Comparison of ENCODE assay signal across 7 mouse cellular contexts in the genomic region with DNA sequence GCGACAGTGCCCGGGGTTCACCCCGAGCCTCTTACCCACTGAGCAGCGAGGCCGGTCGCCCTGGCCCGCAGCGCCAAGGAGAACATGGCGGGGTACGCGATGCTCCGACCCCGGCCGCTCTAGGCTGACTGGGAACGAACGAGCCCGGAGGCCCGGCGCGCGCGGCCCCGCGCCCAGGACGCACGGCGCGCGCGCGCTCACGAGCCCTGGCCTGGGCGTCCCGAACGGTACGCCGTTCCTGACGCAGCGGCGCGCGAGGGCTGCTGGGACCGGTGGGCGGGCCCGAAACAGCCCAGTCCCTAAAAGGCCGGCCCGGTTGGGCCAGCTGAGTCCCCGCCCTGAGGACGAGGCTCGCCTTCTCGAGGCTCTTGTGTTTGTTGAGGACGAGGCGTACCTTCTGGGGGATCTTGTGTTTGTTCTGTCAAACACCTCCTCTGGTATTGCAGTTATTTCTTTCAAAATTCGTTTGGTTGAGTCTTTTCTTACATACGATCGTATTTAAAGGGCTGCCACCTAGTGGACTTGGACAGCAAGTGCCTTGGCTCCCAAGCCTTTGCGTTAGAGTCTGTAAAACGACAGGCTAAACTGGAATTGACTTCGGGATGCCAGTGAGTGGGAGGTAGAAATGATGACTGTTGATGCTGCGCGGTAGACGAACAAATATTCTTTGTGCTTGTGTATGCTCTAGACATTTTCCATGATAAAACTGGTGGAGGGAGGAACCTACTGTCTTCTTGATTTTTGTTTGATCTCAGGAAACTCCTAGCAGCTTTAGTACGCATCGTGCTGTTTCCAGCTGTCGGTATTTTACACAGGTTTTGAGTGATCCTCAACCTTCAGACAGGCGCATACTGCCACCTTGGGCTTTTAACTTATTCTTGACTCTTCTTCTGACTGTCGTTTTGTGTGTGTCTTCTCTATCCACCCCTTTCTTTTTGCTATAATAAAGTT. TPM values are rescaled to one million over a fixed set of nuclear protein-coding genes. Genes with fewer than 3 reads are reported as not detected.
DNase-seq lines count a peak whose midpoint lies in the region; ATAC-seq lines count a peak whose summit lies in the region.

Gene Ndufv2 (minus strand): TSS at position 180 of the 951 bp plus-strand sequence.

- H3K9ac ChIP-seq in intestine, embryonic 14.5 days (ENCODE audit: low read length) = peak within 1 kb of the TSS; percentile 95

- peak; percentile 81 to 86 for DNase-seq in adrenal gland, adult 18-20 months (ENCODE audit: low spot score in 2 of 2)
- peak; percentile 99 for DNase-seq in embryo, embryonic 10.5 days (ENCODE audit: low spot score)
- peak; percentile 95 for DNase-seq in gastrocnemius, postnatal 25 days
- DNase-seq in intestine, embryonic 14.5 days (ENCODE audit: low spot score) = peak; percentile 97
- DNase-seq in left cerebral cortex, postnatal 14 days (ENCODE audit: low spot score in 2 of 2) = peak; percentile 91 to 92
- DNase-seq in mesoderm, embryonic 11.5 days (ENCODE audit: low read depth, low spot score) = peak; percentile 97
- DNase-seq in skeletal muscle tissue, adult 2 months (ENCODE audit: low read depth, low spot score) = peak; percentile 94

- 1% methylated on average over 67 of the region's 67 CpGs for WGBS in intestine, embryonic 14.5 days

- peak within 1 kb of the TSS; percentile 70 for H3K27ac ChIP-seq in intestine, embryonic 14.5 days (ENCODE audit: low read depth)

- H3K36me3 ChIP-seq in intestine, embryonic 14.5 days (ENCODE audit: control insufficient read depth, insufficient read depth, low read length) = no peaks in the 10 kb centered on the region

- H3K4me3 ChIP-seq in intestine, embryonic 14.5 days (ENCODE audit: low read depth, low read length) = peak within 1 kb of the TSS; percentile 84

- no peaks in the 10 kb centered on the region for H3K27me3 ChIP-seq in intestine, embryonic 14.5 days (replicated peaks; ENCODE audit: control insufficient read depth, insufficient read depth, low read length)

- ATAC-seq in intestine, embryonic 14.5 days (replicated peaks; ENCODE audit: low FRiP score, low TSS enrichment, low read depth) = peak; percentile 97

- H3K9me3 ChIP-seq in intestine, embryonic 14.5 days (ENCODE audit: control insufficient read depth, low read length) = no peaks in the 10 kb centered on the region

- intact Hi-C loops in left cerebral cortex, postnatal 14 days (cut with DNase I) = loop anchor here (10.0 kb wide), 2 partner anchors 147 to 487 kb away; partner anchors contain the start of genes Twsg1 and Vapa

- H3K4me1 ChIP-seq in intestine, embryonic 14.5 days (replicated peaks; ENCODE audit: control insufficient read depth, insufficient read depth, low read length) = peaks cover 10% of the 10 kb centered on the region

- peak within 1 kb of the TSS; percentile 94 for H3K4me2 ChIP-seq in intestine, embryonic 14.5 days (ENCODE audit: low read length)

RNA-seq across cellular contexts. Expression of gene Ndufv2, which starts in this region (rescaled TPM):
- total RNA-seq in adrenal gland, adult 18-20 months (2021) = 100 to 1,000 TPM; 362 to 532 TPM
- 100 to 1,000 TPM; 731 to 746 TPM for total RNA-seq in gastrocnemius, postnatal 25 days (2021)
- 379 and 401 TPM in 2 replicates for polyA plus RNA-seq in intestine, embryonic 14.5 days (2014; fragmentation: Nextera tagmentation; extraction: Ambion mirVana)
- 100 to 1,000 TPM; 245 to 262 TPM for total RNA-seq in left cerebral cortex, postnatal 14 days (2021)

Comparison
In these comparisons a context has a peak if more than half of its experiments do, and no peak if none do; other contexts are left out.
1. Peak in every context shown above with its lines: DNase-seq, ATAC-seq, H3K4me3 ChIP-seq and H3K27ac ChIP-seq.